Mouse (Mus musculus) cortical plate, adult 2 months (tissue): Measurements from ENCODE around the gene Ttll6.

Source experiments
- CTCF ChIP-seq: fragments of 200-500 bp; IDR thresholded peaks from 2 replicates; pipeline ENCODE4 v1.5.1; 2011; ENCODE audit warnings: mild to moderate bottlenecking, control low read depth, low read length; ENCODE audit not compliant: insufficient read depth; ENCODE audit errors: extremely low read depth
- POLR2A ChIP-seq: fragments of 200-500 bp; IDR thresholded peaks from 2 replicates; pipeline ENCODE4 v1.6.1; 2011; ENCODE audit warnings: mild to moderate bottlenecking, low read length, control low read depth; ENCODE audit not compliant: insufficient read depth; ENCODE audit errors: extremely low read depth

DNA sequence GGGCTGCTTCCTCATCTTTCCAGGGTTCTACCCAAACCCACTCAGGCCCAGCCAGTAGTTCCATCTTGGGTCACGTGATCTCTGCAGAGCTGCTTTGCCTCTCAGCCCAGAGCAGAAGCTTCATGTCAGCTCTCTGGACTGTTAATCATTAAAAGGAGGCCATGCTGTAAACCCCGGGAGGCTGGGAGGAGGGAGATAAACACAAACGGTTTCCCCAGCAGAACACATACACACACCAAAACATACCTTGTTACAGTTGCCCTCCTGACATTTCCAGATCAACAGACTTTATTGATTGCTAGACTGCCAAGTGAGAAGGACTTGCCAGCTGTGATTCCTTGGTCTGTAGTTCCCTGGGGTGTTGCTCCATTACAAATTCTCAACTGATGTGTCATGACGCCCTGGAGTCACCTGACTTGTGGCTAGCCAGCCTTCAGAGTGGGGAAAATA is 7.2 kb downstream of the Ttll6 start:
- no peak for TF ChIP-seq POLR2A
- TF ChIP-seq CTCF: no peak
